Mouse (Mus musculus): ENCODE results near the gene Fmn2. TPM values are rescaled to one million over a fixed set of nuclear protein-coding genes. Genes with fewer than 3 reads are reported as not detected.

The Fmn2 gene
- total and polyA plus RNA-seq, 3 experiments, result not detected

DNA sequence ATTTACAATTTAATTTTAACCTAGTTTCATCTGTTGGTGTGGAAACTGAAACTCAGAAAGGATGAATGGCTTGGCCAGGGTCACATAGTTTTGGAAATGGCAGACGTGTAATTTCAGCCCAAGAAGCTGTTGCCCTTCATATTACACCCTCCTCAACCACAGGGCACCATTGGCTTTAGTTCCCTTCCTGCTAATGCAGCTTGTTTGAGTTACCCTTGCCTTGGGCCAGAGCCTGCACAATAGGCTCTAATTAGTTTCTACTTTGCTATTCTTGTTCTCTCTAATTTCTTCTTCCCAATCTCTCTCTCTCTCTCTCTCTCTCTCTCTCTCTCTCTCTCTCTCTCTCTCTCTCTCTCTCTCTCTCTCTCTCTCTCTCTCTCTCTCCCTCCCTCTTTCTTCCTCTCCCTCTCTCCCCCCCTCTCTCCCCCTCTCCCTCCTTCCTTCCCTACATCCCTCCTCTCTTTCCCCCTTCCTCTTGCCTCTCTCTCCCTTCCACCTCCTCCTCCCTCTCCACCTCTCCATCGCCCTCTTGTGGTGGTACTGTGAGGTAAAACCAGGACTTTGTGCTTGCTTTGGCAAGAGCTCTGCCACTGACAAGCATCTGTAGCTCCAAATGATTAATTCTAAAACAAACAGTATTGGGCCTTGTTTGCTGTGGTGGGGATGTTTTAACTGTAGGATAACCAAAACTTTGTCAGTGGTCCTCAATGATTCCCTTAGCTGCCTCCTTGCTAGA lies 51.8 kb downstream of the Fmn2 start:
- DNase-seq (ENCODE audit: low spot score), result no peak
- Histone ChIP-seq H3K36me3 (replicated peaks) (no peaks in the 10 kb centered on the region), H3K9me3 (replicated peaks) (no peaks in the 10 kb centered on the region), H3K4me1 (ENCODE audit: insufficient read depth, low read depth, low read length) (no peaks in the 10 kb centered on the region), H3K4me3 (ENCODE audit: low read depth, low read length) (no peak overlapping the region), H3K27me3 (ENCODE audit: insufficient read depth, low read length) (no peaks in the 10 kb centered on the region)
- no peak for ATAC-seq (ENCODE audit: extremely low read depth, insufficient number of reproducible peaks, low FRiP score, poor library complexity, severe bottlenecking)
- TF ChIP-seq POLR2AphosphoS5 (IDR thresholded peaks at IDR 0.05; ENCODE audit: insufficient replicate concordance, low read depth, low read length) (no peak), TAL1 (conservative IDR thresholded peaks at IDR 0.05; ENCODE audit: low read depth, low read length) (no peak), GATA1 (IDR thresholded peaks at IDR 0.05; ENCODE audit: borderline replicate concordance, low read length) (no peak), GATA2 (IDR thresholded peaks at IDR 0.05; ENCODE audit: borderline replicate concordance, low read depth, low read length) (no peak), CTCF (IDR thresholded peaks at IDR 0.05; ENCODE audit: low read depth, low read length) (no peak)

DNA sequence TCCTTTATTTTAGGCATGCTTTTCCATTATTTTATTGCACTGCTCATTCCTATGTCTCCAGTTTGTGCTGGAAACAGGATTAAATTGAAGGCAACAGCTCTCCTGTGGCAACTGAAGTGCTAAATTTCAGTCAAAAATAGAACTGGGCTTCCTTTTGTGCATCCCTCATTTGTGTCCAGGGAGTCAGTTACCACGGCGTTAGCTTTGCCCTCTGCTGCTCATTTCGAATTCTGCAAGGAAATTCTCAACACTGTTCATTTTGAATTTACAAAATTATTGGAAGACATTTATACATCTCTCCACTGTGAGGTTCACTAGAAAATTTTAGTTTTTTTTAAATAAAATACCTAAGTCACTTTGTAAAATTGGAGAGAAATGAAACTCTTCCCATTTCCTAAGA lies 53.8 kb downstream of the Fmn2 start:
- Histone ChIP-seq H3K27me3 (ENCODE audit: insufficient read depth, low read length) (no peaks in the 10 kb centered on the region), H3K4me3 (ENCODE audit: low read depth, low read length) (no peak overlapping the region), H3K4me1 (ENCODE audit: insufficient read depth, low read depth, low read length) (no peaks in the 10 kb centered on the region), H3K36me3 (replicated peaks) (no peaks in the 10 kb centered on the region), H3K9me3 (replicated peaks) (0 out of 2 replicates have a peak, but pooled peaks cover 3% of the 10 kb centered on the region)
- TF ChIP-seq GATA2 (IDR thresholded peaks at IDR 0.05; ENCODE audit: borderline replicate concordance, low read depth, low read length) (no peak), CTCF (IDR thresholded peaks at IDR 0.05; ENCODE audit: low read depth, low read length) (no peak), GATA1 (IDR thresholded peaks at IDR 0.05; ENCODE audit: borderline replicate concordance, low read length) (no peak), POLR2AphosphoS5 (IDR thresholded peaks at IDR 0.05; ENCODE audit: insufficient replicate concordance, low read depth, low read length) (no peak), TAL1 (conservative IDR thresholded peaks at IDR 0.05; ENCODE audit: low read depth, low read length) (no peak)
- ATAC-seq (ENCODE audit: extremely low read depth, insufficient number of reproducible peaks, low FRiP score, poor library complexity, severe bottlenecking) (no peak), DNase-seq (ENCODE audit: low spot score) (no peak)

DNA sequence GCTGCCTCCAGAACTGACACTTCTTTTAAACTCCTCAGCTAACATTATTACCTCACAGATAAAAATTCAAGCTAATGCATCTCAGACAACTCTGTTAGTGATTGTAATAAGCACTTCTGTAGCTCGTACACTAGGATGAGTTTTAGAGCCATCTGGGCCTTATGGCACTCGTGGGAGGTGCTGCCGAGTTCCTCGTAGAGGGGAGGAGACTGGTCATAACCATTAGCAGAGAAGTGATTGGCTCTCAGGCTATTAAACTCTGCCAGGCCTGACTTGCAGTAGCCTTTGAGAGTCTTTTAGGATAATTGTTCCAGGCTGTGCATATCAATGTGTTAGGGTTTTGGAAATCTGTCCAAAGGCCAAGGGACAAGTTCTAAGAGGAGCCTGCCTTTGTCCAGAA lies 55.6 kb downstream of the Fmn2 start:
- TF ChIP-seq GATA1 (IDR thresholded peaks at IDR 0.05; ENCODE audit: borderline replicate concordance, low read length) (no peak), TAL1 (conservative IDR thresholded peaks at IDR 0.05; ENCODE audit: low read depth, low read length) (no peak), CTCF (IDR thresholded peaks at IDR 0.05; ENCODE audit: low read depth, low read length) (no peak), GATA2 (IDR thresholded peaks at IDR 0.05; ENCODE audit: borderline replicate concordance, low read depth, low read length) (no peak)
- Histone ChIP-seq H3K9me3 (replicated peaks) (peaks cover 5% of the 10 kb centered on the region; the same call in 1 of the 2 replicates), H3K4me1 (ENCODE audit: insufficient read depth, low read depth, low read length) (no peaks in the 10 kb centered on the region), H3K36me3 (replicated peaks) (no peaks in the 10 kb centered on the region), H3K27me3 (ENCODE audit: insufficient read depth, low read length) (no peaks in the 10 kb centered on the region), H3K4me3 (ENCODE audit: low read depth, low read length) (no peak overlapping the region)
- no peak for DNase-seq (ENCODE audit: low spot score)
- no peak for ATAC-seq (ENCODE audit: extremely low read depth, insufficient number of reproducible peaks, low FRiP score, poor library complexity, severe bottlenecking)

DNA sequence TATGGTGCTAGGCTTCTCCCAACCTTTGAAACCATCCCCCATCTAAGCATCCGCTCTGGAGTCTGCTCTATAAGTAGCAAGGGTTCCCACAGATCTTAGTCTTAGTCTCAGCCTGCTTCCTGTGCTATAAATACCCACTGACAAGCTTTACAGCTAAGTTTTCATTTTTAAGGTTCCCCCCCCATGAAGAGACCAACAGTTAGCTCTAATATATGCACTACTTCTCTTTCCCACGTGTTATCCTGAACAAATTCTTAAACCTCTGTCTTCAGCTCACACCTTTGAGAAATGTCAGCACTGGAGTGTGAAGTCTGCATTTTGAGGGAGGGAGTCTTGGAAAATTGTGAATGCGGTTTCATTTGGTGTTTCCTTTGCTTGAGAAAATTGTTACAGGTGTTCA lies 56.2 kb downstream of the Fmn2 start:
- no peak for ATAC-seq (ENCODE audit: extremely low read depth, insufficient number of reproducible peaks, low FRiP score, poor library complexity, severe bottlenecking)
- Histone ChIP-seq H3K36me3 (replicated peaks) (no peaks in the 10 kb centered on the region), H3K4me3 (ENCODE audit: low read depth, low read length) (no peak overlapping the region), H3K9me3 (replicated peaks) (peaks cover 5% of the 10 kb centered on the region; the same call in 1 of the 2 replicates), H3K27me3 (ENCODE audit: insufficient read depth, low read length) (no peaks in the 10 kb centered on the region), H3K4me1 (ENCODE audit: insufficient read depth, low read depth, low read length) (no peaks in the 10 kb centered on the region)
- no peak for DNase-seq (ENCODE audit: low spot score)
- TF ChIP-seq CTCF (IDR thresholded peaks at IDR 0.05; ENCODE audit: low read depth, low read length) (no peak), GATA1 (IDR thresholded peaks at IDR 0.05; ENCODE audit: borderline replicate concordance, low read length) (no peak), POLR2AphosphoS5 (IDR thresholded peaks at IDR 0.05; ENCODE audit: insufficient replicate concordance, low read depth, low read length) (no peak), GATA2 (IDR thresholded peaks at IDR 0.05; ENCODE audit: borderline replicate concordance, low read depth, low read length) (no peak), TAL1 (conservative IDR thresholded peaks at IDR 0.05; ENCODE audit: low read depth, low read length) (no peak)

DNA sequence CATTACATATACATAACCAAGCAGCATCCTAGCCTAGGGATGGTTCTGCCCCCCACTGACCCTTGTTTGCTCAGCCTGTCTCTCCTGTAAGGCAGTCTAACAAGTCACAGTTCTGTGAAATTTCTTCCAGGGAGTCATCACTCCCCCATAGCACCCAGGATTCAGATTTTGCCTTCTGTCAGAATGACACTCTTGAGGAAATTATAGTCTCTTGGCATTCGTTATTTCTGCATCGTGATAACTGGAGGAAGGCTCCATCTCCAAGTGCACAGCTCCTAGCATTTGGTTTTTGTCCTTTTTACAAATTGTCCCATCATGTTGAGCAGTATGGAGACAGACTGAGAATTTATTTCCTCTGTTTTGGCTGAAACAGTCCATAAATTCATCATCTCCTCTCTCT lies 56.9 kb downstream of the Fmn2 start:
- Histone ChIP-seq H3K36me3 (replicated peaks) (no peaks in the 10 kb centered on the region), H3K4me3 (ENCODE audit: low read depth, low read length) (no peak overlapping the region), H3K27me3 (ENCODE audit: insufficient read depth, low read length) (no peaks in the 10 kb centered on the region), H3K9me3 (replicated peaks) (peaks cover 5% of the 10 kb centered on the region; the same call in 1 of the 2 replicates), H3K4me1 (ENCODE audit: insufficient read depth, low read depth, low read length) (no peaks in the 10 kb centered on the region)
- ATAC-seq (ENCODE audit: extremely low read depth, insufficient number of reproducible peaks, low FRiP score, poor library complexity, severe bottlenecking) (no peak; the same call in 1 of the 2 replicates), DNase-seq (ENCODE audit: low spot score) (no peak)
- TF ChIP-seq CTCF (IDR thresholded peaks at IDR 0.05; ENCODE audit: low read depth, low read length) (no peak), TAL1 (conservative IDR thresholded peaks at IDR 0.05; ENCODE audit: low read depth, low read length) (no peak), GATA2 (IDR thresholded peaks at IDR 0.05; ENCODE audit: borderline replicate concordance, low read depth, low read length) (no peak), GATA1 (IDR thresholded peaks at IDR 0.05; ENCODE audit: borderline replicate concordance, low read length) (no peak), POLR2AphosphoS5 (IDR thresholded peaks at IDR 0.05; ENCODE audit: insufficient replicate concordance, low read depth, low read length) (no peak)

DNA sequence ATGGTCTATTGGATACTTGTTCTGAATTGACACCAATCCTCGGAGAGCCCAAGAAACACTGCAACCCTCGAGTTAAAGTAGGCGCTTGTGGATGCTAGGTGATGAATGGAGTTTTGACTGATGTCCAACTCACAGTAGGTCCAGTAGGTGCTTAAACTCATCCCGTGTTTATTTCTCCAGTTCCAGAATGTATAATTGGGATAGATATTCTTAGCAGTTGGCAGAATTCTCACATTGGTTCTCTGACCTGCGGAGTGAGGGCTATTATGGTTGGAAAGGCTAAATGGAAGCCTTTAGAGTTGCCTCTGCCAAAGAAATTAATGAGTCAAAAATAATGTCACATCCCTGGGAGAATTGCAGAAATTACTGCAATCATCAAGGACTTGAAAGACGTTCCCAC lies 62.9 kb downstream of the Fmn2 start:
- DNase-seq (ENCODE audit: low spot score) (no peak), ATAC-seq (ENCODE audit: extremely low read depth, insufficient number of reproducible peaks, low FRiP score, poor library complexity, severe bottlenecking) (no peak)
- Histone ChIP-seq H3K4me3 (ENCODE audit: low read depth, low read length) (no peak overlapping the region), H3K4me1 (ENCODE audit: insufficient read depth, low read depth, low read length) (no peaks in the 10 kb centered on the region), H3K27me3 (ENCODE audit: insufficient read depth, low read length) (no peaks in the 10 kb centered on the region), H3K36me3 (replicated peaks) (no peaks in the 10 kb centered on the region), H3K9me3 (replicated peaks) (peaks cover 8% of the 10 kb centered on the region)
- TF ChIP-seq GATA2 (IDR thresholded peaks at IDR 0.05; ENCODE audit: borderline replicate concordance, low read depth, low read length), result no peak
- TF ChIP-seq CTCF (IDR thresholded peaks at IDR 0.05; ENCODE audit: low read depth, low read length), result no peak
- TF ChIP-seq GATA1 (IDR thresholded peaks at IDR 0.05; ENCODE audit: borderline replicate concordance, low read length), result no peak
- TF ChIP-seq POLR2AphosphoS5 (IDR thresholded peaks at IDR 0.05; ENCODE audit: insufficient replicate concordance, low read depth, low read length), result no peak
- TF ChIP-seq TAL1 (conservative IDR thresholded peaks at IDR 0.05; ENCODE audit: low read depth, low read length), result no peak
